Mouse (Mus musculus) CH12F3 (cell line): ENCODE data around the gene Strn4.

ENCODE experiments used
- in situ Hi-C: fragments of 300-500 bp; cut with MboI; formaldehyde crosslinking; loops from 2 replicates; pipeline ENCODE4 v1.14.3; 2020; ENCODE audit warnings: low sequenced_read_pairs

Strn4 gene

DNA sequence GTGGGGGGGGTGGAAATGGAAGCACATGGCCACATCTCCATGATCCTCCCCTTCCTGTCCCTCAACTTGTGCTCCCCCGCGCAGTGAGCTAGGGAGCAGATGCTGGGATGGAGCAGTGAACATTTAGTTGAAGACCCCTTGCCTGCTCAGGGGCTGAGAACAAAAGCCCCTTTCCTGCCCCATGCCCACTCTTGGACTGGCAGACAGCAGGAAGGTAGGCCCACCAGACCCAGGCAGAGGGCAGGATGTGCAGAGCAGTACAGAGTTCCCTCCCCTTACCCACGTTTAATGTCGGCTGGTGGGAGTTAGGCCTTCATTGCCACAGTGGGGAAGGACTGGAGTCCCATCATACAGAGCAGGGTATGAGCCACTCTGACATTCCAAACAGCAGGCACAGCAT is 25.4 kb downstream of the Strn4 start:
- in situ Hi-C loops: no loop called here

GRCm38 (mm10) chr7:16841561-16842560 is 26.2 kb downstream of the Strn4 start:
- in situ Hi-C loops: no loop called here

DNA sequence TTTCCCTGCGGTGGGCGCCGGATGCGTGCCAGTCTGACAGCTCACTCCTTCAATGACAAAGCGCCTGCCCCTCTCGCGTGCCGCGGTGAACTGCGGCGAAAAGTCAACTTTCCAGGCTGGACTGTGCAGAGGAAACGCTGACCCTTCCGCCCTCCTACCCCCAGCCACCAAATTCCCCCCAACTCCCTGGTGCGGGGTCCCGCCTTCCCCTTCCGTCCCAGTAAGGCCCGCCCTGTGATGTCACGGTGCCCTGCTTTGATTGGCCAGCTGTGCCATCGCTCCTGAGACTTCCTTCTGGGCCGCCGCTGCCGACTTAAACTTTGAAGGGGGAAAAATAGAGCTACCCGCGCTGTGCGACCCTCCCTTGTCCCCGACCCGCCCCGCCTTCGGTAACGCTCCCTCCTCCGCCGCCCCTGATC is 27.0 kb downstream of the Strn4 start, which contains the start of gene Prkd2:
Gene Prkd2 (plus strand): TSS at position 258 of the 419 bp plus-strand sequence.
- in situ Hi-C loops: no loop called here

DNA sequence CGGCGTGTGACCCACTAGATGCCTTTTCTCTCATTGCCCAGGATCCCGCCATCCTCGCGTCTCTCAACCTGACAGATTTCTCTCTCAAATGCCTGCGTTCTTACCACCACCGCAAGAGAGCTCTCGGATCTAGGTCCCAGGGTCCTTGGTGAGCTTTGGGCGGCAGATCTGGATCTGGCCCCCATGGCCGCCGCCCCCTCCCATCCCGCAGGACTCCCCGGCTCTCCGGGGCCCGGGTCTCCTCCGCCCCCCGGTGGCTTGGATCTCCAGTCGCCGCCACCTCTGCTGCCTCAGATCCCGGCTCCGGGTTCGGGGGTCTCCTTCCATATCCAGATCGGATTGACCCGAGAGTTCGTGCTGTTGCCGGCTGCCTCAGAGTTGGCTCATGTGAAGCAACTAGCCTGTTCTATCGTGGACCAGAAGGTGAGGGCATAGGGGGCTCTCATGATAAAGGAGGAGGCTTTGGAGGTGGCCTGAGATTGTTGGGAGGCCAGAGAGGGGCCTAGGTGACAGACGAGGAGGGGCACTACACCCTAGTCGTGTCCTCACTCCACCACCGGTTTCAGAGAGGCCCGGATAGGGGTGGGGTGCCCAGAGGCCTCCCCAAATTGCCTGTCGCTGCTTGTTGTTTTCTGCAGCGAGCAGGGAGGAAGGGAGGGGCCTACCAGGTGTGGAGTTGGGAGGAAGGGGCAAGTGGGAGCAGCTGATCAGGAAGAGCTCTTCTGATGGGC is 27.9 kb downstream of the Strn4 start:
- in situ Hi-C loops: no loop called here

DNA sequence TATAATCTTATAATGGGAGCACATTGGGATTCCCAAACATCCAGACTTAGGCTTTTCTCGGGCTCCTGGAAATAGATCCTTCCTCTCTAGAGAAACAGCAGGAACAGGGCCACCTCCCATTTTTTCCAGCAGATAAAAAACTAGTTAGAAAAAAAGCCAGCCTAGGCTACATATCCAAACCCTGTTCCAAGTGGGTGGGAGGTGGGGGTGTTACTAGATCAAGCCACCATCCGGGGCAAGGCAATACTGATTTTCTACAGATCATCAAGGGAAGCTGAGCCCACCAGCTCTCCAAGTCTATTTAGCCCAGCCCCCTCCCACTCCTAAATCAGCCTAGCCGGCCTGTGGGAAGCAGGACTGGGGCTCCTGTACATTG is 29.0 kb downstream of the Strn4 start:
- in situ Hi-C loops: no loop called here

DNA sequence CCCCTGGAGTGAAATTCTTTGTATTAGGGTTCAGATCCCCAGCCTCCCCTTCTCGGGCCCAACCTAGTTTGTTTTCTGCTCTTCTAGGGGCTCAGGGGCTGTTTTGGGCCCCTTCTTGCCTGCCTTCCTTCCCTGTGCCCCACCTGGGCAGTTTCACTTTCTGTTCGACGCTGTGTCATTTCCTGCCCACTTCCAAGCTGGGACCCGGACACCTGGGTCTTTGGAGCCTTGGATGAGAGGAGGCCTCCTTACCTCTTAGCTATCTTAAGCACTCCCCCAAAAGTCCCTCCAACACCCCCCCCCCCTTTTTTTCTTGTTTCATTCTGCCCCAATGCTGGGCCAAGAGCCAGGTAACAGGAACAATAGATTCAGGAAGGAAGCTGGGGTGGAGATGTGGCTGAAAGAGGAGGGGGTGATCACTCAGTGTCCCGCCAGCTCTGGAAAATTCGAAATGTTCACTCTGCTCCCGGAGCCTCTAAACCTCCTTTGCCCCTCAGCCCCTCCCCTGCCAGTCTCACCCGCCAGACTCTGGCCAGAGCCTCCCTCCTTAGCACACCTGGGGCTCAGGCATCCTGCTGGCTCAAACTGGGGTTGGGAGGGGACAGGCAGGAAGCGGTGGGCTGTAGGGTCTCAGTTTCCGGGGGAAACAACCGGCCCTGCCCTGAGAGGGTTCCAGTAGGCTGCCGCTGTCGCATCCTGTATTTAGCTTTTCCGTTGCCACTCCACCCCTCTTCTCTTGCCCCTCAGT is 29.6 kb downstream of the Strn4 start:
- in situ Hi-C loops: no loop called here

GRCm38 (mm10) chr7:16845820-16846167 is 30.1 kb downstream of the Strn4 start:
- in situ Hi-C loops: no loop called here

DNA sequence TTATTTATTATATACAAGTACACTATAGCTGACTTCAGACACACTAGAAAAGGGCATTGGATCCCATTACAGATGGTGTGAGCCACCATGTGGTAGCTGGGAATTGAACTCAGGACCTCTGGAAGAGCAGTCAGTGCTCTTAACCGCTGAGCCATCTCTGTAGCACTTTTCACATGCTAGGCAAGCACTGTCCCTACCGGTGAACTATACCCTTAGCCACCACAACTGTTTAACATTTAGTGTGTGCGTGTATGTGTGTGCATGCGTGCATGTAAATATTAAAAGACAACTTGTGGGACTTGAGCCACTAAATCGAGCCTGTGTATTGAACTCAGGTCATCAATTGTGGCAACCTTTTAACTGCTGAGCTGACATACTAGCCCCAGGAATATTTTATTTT is 31.1 kb downstream of the Strn4 start:
- in situ Hi-C loops: no loop called here

- in situ Hi-C loops: no loop called here
Measured at GRCm38 (mm10) chr7:16847507-16847906, 31.8 kb downstream of the Strn4 start.

GRCm38 (mm10) chr7:16848579-16848978 is 32.9 kb downstream of the Strn4 start:
- in situ Hi-C loops: no loop called here

- in situ Hi-C loops: no loop called here
Measured at GRCm38 (mm10) chr7:16851636-16852035, 35.9 kb downstream of the Strn4 start.

GRCm38 (mm10) chr7:16853302-16853831 is 37.7 kb downstream of the Strn4 start:
- in situ Hi-C loops: no loop called here

- in situ Hi-C loops: no loop called here
Measured at GRCm38 (mm10) chr7:16858336-16858735, 42.6 kb downstream of the Strn4 start.

- in situ Hi-C loops: no loop called here
Measured at GRCm38 (mm10) chr7:16859902-16860651, 44.4 kb downstream of the Strn4 start.

GRCm38 (mm10) chr7:16867488-16867887 is 51.8 kb downstream of the Strn4 start:
- in situ Hi-C loops: no loop called here

DNA sequence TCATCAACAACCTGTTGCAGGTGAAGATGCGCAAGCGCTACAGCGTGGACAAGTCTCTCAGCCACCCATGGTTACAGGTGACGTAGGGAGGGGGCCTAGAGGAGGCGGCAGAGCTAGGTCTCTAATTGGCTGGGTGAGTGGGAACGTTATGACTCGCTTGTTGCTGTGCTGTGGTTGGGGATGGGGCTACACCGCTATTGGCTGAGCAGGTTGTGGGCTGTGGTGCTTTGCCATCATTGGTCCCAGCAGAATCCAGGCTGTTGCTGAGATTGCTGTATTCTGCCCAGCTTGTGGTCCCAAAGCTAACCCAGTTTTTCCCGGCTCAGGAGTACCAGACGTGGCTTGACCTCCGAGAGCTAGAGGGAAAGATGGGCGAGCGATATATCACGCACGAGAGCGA is 53.8 kb downstream of the Strn4 start:
- in situ Hi-C loops: no loop called here

DNA sequence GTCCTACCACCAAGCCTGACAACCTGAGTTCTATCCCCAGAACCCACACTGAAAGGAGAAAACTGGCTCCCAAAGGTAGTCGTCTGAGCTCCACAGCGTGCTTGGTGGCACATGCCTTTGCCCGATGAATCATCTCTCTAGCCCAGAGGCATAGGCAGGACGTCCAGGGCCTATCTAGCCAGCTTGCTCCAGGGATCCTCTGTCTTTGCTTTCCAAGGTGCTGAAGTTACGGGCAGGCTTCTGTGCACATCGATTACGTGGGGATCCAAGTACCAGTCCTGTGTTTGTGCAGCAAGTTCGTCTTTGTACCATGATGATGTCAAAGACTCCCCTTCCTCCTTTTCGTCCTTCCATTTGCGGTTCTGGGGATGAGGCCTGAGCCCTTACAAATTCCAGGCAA is 55.9 kb downstream of the Strn4 start:
- in situ Hi-C loops: no loop called here

GRCm38 (mm10) chr7:16872478-16872877 is 56.8 kb downstream of the Strn4 start:
- in situ Hi-C loops: no loop called here

GRCm38 (mm10) chr7:16873392-16873791 is 57.7 kb downstream of the Strn4 start:
- in situ Hi-C loops: no loop called here

DNA sequence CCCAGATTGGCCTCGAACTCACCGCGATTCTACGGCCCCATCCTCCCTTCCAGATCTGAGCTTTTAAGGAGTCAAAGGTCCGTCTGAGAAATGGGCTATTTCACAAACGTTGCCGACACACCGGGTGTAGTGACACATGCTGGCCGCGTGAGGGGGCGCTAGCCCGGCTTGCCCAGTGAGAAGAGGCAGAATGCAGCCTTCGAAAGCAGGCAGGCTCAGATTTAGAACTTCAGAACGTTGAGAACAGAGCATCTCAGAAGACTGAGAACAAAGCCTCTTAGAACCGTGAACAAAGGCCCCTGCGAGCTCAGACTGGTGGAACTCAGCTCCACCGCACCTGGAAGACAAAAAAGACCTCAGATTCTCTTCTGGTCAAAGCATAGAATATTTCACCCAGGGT is 58.5 kb downstream of the Strn4 start:
- in situ Hi-C loops: no loop called here
